Mouse (Mus musculus) cortical plate, adult 2 months (tissue): ENCODE data around the gene St3gal6.

Experiments
- CTCF ChIP-seq: fragments of 200-500 bp; IDR thresholded peaks from 2 replicates; pipeline ENCODE4 v1.5.1; 2011; ENCODE audit warnings: mild to moderate bottlenecking, control low read depth, low read length; ENCODE audit not compliant: insufficient read depth; ENCODE audit errors: extremely low read depth
- POLR2A ChIP-seq: fragments of 200-500 bp; IDR thresholded peaks from 2 replicates; pipeline ENCODE4 v1.6.1; 2011; ENCODE audit warnings: mild to moderate bottlenecking, low read length, control low read depth; ENCODE audit not compliant: insufficient read depth; ENCODE audit errors: extremely low read depth

DNA sequence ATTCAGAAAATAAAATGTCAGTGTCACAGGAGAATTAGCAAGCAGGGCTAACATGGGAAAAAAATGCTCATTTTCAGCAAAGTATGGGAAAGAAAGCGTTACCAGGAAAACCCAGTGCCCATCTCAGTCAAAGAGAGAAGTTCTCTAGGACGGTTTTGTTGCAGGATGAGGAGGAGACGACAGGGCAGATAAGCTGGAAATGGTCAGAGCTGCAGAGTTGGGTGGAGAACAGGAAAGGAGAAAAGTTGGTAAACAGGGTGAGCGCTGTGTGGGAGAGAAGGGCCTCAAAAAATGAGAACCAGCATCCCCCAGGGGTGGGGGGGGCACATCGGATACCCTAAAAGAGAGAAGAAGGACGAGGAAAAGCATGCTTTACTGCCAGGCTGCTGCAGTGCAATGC is 67.1 kb downstream of the St3gal6 start:
- TF ChIP-seq POLR2A: no peak
- no peak for TF ChIP-seq CTCF
